Mouse (Mus musculus) thymus, postnatal 10 days (tissue): Measurements from ENCODE around the gene Sdhaf1.

Experiments
- DNase-seq, 2 experiments: peaks; one replicate each; pipeline ENCODE4 v3.0.0; 2021; ENCODE audit warnings: low spot score in 2 of 2

Gene Sdhaf1

GRCm38 (mm10) chr7:30325364-30325763, 1.7 kb upstream of the Sdhaf1 start:
- DNase-seq = peak; percentile 44 to 75

DNA sequence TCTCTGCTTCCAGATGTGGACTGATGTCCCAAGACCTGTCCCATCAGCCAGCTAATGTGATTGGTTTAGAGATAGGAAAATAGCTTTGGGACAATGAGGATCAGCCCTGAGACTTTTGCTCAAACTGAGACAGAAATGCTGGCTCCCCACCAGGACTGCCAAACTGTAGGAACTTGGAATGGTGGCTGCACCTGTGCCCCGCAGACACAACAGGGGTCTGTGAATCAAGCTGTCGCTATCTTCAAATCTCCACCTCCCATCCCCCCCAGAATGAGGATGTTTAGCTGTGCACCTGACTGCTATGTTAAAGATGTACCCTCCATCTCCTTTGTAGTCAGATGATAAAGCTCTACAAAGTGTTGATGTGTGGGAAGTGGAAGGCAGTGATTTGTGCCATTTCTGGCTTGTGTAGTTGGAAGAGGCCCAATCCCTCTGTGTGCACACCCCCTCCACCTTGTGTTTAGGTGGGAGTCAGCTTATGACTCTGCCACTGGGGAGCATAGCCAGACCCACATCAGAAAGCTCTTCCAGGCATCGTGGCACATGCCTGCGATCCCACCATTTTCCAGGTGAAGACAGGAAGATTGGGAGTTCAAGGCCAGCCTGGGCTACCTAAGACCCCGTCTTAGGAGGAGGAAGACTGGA, 727 bp upstream of the Sdhaf1 start:
- no peak for DNase-seq

- no peak for DNase-seq
Observed at GRCm38 (mm10) chr7:30322865-30323264, 830 bp downstream of the Sdhaf1 start.

DNA sequence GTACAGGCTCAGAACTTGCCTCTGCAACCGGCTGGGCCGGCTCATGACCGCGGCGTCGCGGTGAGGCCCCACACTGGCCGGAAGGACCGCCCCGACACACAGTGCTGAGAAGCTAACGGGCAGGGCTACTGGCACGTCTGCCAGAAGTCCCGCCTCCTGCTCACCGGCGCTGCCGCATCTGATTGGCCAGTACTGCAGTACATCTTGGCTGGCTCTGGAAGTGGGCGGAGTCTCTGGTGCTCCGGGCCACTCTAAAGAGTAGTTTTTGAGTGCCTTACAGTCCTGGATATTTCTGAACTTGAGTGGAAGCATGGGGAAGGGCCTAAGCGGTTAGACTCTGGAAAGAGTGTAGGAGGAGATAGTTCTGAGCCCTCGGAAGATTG, 1.4 kb downstream of the Sdhaf1 start:
- peak; percentile 95 to 96 for DNase-seq

- peak; percentile 64 to 71 for DNase-seq
Observed at GRCm38 (mm10) chr7:30321539-30322284, 2.0 kb downstream of the Sdhaf1 start, which contains the start of gene E130208F15Rik. E130208F15Rik (plus strand) TSS chr7:30321740.

DNA sequence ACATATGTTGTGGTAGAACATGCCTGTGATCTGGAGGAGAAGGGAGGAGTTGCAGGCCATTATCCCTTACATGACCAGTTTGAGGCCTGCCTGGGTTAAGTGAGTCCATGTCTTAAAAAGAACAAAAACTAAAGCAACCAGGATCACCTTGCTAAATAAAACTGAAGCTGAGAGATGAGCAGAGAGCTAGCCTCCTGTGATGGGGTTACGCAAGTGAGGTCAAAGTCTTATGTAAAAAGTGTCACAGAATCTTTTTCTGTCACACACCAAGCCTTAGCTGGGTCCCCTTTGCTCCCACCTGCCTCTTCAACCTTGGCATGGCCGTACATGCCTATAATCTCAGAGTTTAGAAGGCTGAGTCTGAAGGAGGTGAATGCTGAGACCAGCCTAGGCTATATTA, 2.7 kb downstream of the Sdhaf1 start:
- DNase-seq = no peak

DNA sequence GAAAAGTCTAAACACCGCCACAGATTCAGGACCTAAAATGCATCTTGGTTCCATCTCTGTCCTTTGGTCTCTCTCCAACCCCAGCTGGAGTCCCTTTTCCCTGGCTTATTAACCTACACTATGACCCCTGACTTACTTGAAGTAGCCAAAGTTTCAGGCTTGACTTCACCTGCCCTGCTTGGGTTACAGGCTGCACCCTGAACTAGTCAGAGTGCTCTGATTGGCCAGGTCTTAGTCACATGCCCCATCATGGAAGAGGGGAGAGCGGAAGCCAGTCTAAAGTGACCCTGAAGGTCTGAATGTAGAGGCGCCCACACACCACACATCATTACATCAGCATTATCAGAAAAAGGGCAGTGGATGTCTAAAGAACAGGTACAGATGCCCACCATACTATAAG, 5.6 kb downstream of the Sdhaf1 start:
- DNase-seq = no peak

DNA sequence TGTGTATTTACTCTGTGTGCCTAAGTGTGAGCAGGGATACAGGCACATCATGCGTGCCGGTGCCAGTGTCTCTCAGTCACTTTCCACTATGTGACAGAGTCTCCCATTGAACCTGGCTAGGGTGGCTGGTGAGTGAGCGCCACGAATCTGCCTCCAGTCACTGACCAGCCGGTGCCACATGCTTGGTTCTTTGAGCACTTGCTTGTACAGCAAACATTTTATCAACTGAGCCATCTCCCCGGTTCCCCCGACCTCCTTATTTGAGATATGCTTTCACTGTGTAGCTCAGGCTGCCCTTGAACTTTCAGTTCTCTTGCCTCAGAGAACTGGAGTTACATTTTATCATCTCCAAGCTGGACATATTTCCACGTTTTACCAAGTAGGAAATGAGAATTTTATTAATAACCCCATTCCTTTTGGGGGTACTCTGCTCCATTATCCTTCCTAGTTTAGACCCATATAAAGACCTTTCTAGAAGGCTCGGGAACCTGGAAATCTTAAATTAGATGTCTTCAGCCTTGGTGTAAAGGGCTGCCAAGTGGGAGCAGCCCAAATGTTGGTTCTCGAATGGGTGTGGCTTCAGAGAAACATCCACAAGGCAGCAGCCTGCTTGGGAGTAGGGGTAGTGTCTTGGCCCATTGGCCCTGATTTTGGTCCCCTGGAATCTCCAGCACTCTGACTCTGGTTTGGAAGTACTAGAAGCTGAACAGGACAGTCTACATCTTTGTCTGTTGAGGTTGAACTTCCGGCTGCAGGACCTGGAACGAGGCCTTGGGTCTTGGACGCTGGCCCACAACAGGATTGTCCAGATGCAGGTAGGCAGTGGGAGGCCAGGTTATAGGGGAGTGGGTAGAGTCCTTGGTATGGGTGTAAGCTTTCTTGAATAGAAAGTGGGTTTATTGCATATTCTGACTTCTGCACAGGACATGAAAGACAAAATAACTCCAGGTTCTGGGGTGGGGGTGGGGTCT, 7.9 kb downstream of the Sdhaf1 start:
- DNase-seq = no peak

DNA sequence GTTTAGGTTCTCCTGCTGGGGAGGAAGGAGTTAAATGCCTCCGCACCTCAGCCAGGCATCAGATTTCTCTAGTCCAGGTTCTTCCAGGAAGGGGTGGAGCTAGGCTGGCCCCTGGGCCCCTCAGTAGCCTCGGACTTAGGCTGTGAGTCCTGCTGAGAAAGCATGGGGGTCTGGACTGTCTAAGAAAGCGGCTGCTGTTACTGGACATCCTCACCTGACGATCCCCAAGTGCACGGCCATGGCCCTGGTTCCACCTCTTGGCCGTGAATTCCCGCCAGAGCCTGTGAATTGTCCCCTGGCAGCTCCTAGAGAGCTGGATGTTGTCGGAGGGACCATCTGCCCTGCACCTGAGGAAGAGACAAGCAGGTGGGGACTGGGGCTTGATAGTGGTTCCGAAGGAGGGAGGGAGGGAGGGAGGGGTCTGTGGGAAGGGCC, 9.0 kb downstream of the Sdhaf1 start, which contains the start of gene Syne4:
TSS of gene Syne4 (plus strand) at position 87 of the 435 bp plus-strand sequence.
- no peak for DNase-seq

GRCm38 (mm10) chr7:30313666-30314320, 9.9 kb downstream of the Sdhaf1 start:
- no peak for DNase-seq

GRCm38 (mm10) chr7:30310136-30310535, 13.6 kb downstream of the Sdhaf1 start:
- no peak for DNase-seq

- DNase-seq = no peak
Observed at GRCm38 (mm10) chr7:30309395-30310129, 14.1 kb downstream of the Sdhaf1 start.

DNA sequence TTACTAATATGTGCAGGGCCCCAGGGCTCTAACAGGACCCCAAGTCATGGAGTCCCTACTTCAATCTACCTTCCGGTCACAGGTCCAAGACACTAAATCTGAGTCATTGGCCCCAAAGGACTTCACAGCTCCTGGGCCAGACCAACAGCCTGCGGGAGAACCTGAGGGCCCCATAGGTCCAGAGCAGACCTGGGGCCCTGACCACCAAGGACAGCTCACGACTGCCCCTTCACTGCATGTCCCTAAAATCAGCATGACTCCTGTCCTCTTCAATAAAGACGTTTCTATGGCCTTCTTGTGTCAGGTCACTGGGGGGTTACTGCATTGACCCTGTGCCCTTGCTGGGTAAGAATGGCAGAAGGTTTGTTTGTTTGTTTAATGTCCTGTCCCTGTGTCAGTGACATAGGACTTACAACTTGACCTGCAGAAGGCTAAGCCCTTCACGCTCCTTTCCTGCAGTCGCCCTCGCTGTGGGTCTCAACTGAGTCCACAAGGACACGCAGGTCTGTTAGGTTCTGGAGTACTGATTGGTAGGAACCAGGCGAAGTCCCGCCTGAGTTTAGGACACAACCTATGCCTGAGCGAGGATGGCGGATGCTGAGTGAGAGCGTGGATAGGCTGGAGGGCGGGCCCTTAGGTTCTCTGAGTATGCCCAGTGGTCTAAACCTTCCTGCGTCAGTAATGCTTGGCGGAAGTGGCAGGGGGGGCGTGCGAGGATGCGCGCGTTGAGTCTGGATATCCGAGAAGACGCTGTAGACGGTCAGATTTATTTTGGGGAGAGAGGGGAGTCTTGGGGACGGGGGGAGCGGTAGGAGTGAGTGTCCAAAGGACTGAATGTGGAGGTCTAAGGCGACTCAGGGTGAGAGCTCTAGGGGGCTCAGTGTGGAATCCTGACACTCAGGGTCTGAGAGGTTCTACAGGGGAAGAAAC, 15.4 kb downstream of the Sdhaf1 start, which contains the start of gene Alkbh6:
TSS of gene Alkbh6 (plus strand) at position 642 of the 930 bp plus-strand sequence.
- DNase-seq = peak; percentile 87 to 91

DNA sequence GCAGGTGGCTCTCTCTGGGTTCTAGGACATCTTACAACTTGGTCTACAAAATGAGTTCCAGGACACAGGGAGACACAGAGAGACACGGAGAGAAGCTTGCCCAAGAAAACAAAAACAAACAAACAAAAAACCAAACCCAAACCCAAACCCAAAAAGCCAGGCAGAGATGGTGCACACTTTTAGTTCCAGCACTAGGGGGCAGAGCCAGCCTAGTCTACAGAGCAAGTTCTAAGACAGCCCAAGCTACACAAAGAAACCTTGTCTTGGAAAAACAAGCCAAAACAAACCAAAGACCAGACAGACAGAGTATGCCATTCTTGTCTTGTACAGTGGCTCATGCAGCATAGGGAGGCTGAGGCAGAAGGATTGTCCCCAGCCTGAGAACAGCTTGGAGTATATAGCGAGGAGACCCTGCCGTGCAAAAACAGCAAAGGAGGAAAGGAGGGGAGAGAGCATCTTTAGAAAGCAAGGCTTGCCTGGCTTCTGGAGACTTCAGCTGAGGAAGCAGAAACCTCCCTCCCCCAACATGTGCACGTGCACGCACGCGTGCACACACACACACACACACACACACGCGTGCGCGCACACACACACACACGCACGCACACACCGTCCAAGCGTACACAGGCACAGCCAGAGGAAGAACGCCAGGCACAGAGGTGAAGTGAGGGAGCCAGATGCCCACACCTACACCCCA, 17.5 kb downstream of the Sdhaf1 start:
- DNase-seq = no peak

GRCm38 (mm10) chr7:30300914-30301313, 22.8 kb downstream of the Sdhaf1 start:
- peak in 1 of 2 experiments; percentile 34 for DNase-seq

DNA sequence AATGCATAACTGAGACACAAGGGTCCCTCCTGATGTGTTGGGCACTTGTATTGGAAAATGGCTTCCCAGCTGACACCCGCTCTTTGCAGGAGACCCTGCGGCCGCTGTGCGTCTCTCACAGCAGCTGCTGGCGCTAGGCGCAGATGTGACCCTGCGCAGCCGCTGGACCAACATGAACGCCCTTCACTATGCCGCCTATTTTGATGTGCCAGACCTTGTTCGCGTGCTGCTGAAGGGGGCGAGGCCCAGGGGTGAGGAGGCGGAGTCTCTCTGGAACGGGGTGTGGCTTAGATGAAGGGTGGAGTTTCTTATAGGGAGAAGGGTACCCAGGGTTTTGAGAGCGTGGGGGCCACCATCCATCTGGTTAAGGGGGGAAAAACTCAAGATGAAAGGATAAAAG, 26.4 kb downstream of the Sdhaf1 start:
- DNase-seq = no peak

GRCm38 (mm10) chr7:30296816-30297215, 26.9 kb downstream of the Sdhaf1 start:
- no peak for DNase-seq

GRCm38 (mm10) chr7:30295103-30295502, 28.6 kb downstream of the Sdhaf1 start:
- no peak for DNase-seq

- DNase-seq = no peak
Observed at GRCm38 (mm10) chr7:30294296-30294695, 29.4 kb downstream of the Sdhaf1 start.
